Mouse (Mus musculus) neural tube, embryonic 12.5 days (tissue): Measurements from ENCODE around the gene Tbc1d16. TPM values are rescaled to one million over a fixed set of nuclear protein-coding genes. Genes with fewer than 3 reads are reported as not detected.
"Not testable (repeated sequence)": the region's sequence is repeated elsewhere in the genome, so short reads cannot be mapped to it uniquely, and the experiment has no call there.

Experiments used
- ATAC-seq: fragments of 200-750 bp; cut with Nextera tagmentation; 2 replicates; pipeline ENCODE4 v1.8.0; 2017; ENCODE audit warnings: low read depth, mild to moderate bottlenecking, moderate TSS enrichment, moderate library complexity; ENCODE audit not compliant: low FRiP score
- H3K27ac ChIP-seq: fragments of 300-500 bp; sonication (generic); 2 replicates; pipeline ENCODE4 v1.5.1; 2016
- H3K27me3 ChIP-seq: fragments of 300-500 bp; sonication (generic); replicated peaks from 2 replicates; pipeline ENCODE4 v1.6.1; 2016; ENCODE audit warnings: mild to moderate bottlenecking
- H3K36me3 ChIP-seq: fragments of 300-500 bp; sonication (generic); 2 replicates; pipeline ENCODE4 v1.6.1; 2016; ENCODE audit warnings: mild to moderate bottlenecking
- H3K4me1 ChIP-seq: fragments of 300-500 bp; sonication (generic); 2 replicates; pipeline ENCODE4 v1.6.1; 2016
- H3K4me2 ChIP-seq: fragments of 300-500 bp; sonication (generic); replicated peaks from 2 replicates; pipeline ENCODE4 v1.6.1; 2016; ENCODE audit warnings: mild to moderate bottlenecking
- H3K4me3 ChIP-seq: fragments of 300-500 bp; sonication (generic); 2 replicates; pipeline ENCODE4 v1.5.1; 2016
- H3K9ac ChIP-seq: fragments of 300-500 bp; sonication (generic); 2 replicates; pipeline ENCODE4 v1.6.1; 2016; ENCODE audit warnings: mild to moderate bottlenecking
- H3K9me3 ChIP-seq: fragments of 300-500 bp; sonication (generic); 2 replicates; pipeline ENCODE4 v1.6.1; 2016; ENCODE audit warnings: mild to moderate bottlenecking
- WGBS: fragments of 180-500 bp; shearing (Covaris S2); methylation state at CpG from one replicate; pipeline ENCODE4 v1.1.7; 2016; 5-methylcytosine and 5-hydroxymethylcytosine counted together
- polyA plus RNA-seq: library from polyadenylated mRNA; unstranded; fragments of >200 nt; fragmentation: Nextera tagmentation; extraction: Ambion mirVana; gene quantifications from 2 replicates; pipeline ENCODE4 v1.2.1, GENCODE M21; 2016

Tbc1d16 gene
- polyA plus RNA-seq, 1 experiment from 2014 or later = 26.0 TPM

GRCm38 (mm10) chr11:119256557-119256956 is 28.3 kb upstream of the Tbc1d16 start:
- peaks cover 19% of the 10 kb centered on the region for H3K4me1 ChIP-seq
- not testable (repeated sequence) for H3K9me3 ChIP-seq, H3K36me3 ChIP-seq, H3K4me3 ChIP-seq, H3K27me3 ChIP-seq, H3K27ac ChIP-seq, ATAC-seq, H3K9ac ChIP-seq, H3K4me2 ChIP-seq
- 72% methylated on average over 5 of the region's 5 CpGs for WGBS

GRCm38 (mm10) chr11:119252854-119253541 is 24.7 kb upstream of the Tbc1d16 start:
- Histone ChIP-seq H3K9ac (0 out of 2 replicates have a peak overlapping the region, but pooled peaks have one; percentile 44), H3K36me3 (peaks cover 3% of the 10 kb centered on the region; the same call in 1 of the 2 replicates), H3K4me3 (no peak overlapping the region), H3K4me1 (peaks cover 25% of the 10 kb centered on the region), H3K27me3 (no peaks in the 10 kb centered on the region), H3K4me2 (peak overlapping the region; percentile 54), H3K9me3 (no peaks in the 10 kb centered on the region), H3K27ac (no peak overlapping the region)
- ATAC-seq = peak; percentile 66; the same call in 1 of the 2 replicates
- WGBS = 5% methylated on average over 22 of the region's 22 CpGs

- Histone ChIP-seq H3K4me1 (peaks cover 25% of the 10 kb centered on the region), H3K27me3 (no peaks in the 10 kb centered on the region), H3K4me2 (no peak overlapping the region), H3K4me3 (no peak overlapping the region), H3K36me3 (no peaks in the 10 kb centered on the region), H3K9me3 (no peaks in the 10 kb centered on the region), H3K27ac (no peak overlapping the region), H3K9ac (no peak overlapping the region)
- WGBS = 53% methylated on average over 17 of the region's 17 CpGs
- no peak for ATAC-seq
These were observed 22.7 kb upstream of the Tbc1d16 start for GRCm38 (mm10) chr11:119250998-119251397.

DNA sequence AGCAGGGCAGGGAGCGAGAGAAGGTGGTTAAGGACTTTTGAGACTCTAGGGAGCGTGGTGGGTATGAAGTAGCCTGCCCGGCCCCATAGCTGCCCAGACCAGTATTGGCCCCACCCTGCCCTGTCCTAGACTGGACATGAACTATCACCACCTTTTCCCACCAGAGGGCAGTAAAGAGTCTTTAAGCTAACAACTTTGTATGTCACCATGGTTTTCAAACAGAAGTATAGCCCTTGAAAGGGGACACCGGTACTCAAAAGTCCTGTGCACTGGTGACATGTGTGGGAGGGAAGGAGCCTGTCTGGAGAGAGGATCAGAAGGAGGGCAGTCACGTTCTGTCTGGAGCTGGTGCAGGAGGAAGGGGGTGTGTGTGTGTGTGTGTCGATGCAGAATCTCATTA is 20.7 kb upstream of the Tbc1d16 start:
- peaks cover 5% of the 10 kb centered on the region; the same call in 1 of the 2 replicates for H3K36me3 ChIP-seq
- H3K27ac ChIP-seq = no peak overlapping the region
- peaks cover 25% of the 10 kb centered on the region for H3K4me1 ChIP-seq
- H3K4me3 ChIP-seq = no peak overlapping the region
- WGBS = 35% methylated on average over 6 of the region's 6 CpGs
- H3K27me3 ChIP-seq = no peaks in the 10 kb centered on the region
- no peak overlapping the region for H3K4me2 ChIP-seq
- H3K9me3 ChIP-seq = no peaks in the 10 kb centered on the region
- no peak overlapping the region for H3K9ac ChIP-seq
- peak; percentile 36; the same call in 1 of the 2 replicates for ATAC-seq

GRCm38 (mm10) chr11:119245543-119245942 is 17.2 kb upstream of the Tbc1d16 start:
- not testable (repeated sequence) for H3K27ac ChIP-seq, ATAC-seq, H3K4me1 ChIP-seq, H3K9me3 ChIP-seq, H3K27me3 ChIP-seq, H3K4me3 ChIP-seq, H3K4me2 ChIP-seq, H3K9ac ChIP-seq
- 94% methylated on average over 6 of the region's 6 CpGs for WGBS
- H3K36me3 ChIP-seq = peaks cover 24% of the 10 kb centered on the region; the same call in 1 of the 2 replicates

DNA sequence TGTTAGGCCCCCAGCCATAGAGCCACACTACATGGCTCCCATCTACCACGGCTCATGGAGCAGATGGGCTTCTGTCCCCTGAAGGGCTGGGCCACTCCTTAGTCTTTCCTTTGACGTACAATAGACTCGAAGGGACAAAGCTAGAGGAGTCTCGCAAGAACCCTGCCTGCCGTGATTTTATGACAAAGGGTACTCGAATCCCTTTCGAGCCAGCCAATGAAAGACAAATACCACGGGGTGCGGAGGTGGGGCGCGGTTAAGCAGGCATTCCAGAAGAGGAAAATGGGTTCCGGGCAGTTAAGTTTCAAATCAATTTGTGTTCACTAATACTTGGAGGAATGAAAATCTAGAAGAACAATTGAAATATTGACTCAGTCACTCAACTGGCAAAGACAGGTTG is 11.2 kb upstream of the Tbc1d16 start:
- no peak overlapping the region for H3K4me2 ChIP-seq
- 78% methylated on average over 12 of the region's 12 CpGs for WGBS
- no peaks in the 10 kb centered on the region for H3K27me3 ChIP-seq
- H3K9me3 ChIP-seq = no peaks in the 10 kb centered on the region; the same call in 1 of the 2 replicates
- peaks cover 45% of the 10 kb centered on the region for H3K36me3 ChIP-seq
- peaks cover 14% of the 10 kb centered on the region; the same call in 1 of the 2 replicates for H3K4me1 ChIP-seq
- no peak for ATAC-seq
- no peak overlapping the region for H3K4me3 ChIP-seq
- H3K9ac ChIP-seq = no peak overlapping the region
- H3K27ac ChIP-seq = peak overlapping the region; percentile 8; the same call in 1 of the 2 replicates

- no peaks in the 10 kb centered on the region; the same call in 1 of the 2 replicates for H3K9me3 ChIP-seq
- H3K9ac ChIP-seq = no peak overlapping the region
- 22% methylated on average over 11 of the region's 11 CpGs for WGBS
- H3K4me1 ChIP-seq = peaks cover 14% of the 10 kb centered on the region; the same call in 1 of the 2 replicates
- no peak overlapping the region for H3K4me3 ChIP-seq
- H3K27me3 ChIP-seq = no peaks in the 10 kb centered on the region
- ATAC-seq = peak; percentile 55
- peak overlapping the region; percentile 53 for H3K4me2 ChIP-seq
- H3K36me3 ChIP-seq = peaks cover 41% of the 10 kb centered on the region
- H3K27ac ChIP-seq = no peak overlapping the region
These were observed 10.0 kb upstream of the Tbc1d16 start for GRCm38 (mm10) chr11:119238305-119238721.

DNA sequence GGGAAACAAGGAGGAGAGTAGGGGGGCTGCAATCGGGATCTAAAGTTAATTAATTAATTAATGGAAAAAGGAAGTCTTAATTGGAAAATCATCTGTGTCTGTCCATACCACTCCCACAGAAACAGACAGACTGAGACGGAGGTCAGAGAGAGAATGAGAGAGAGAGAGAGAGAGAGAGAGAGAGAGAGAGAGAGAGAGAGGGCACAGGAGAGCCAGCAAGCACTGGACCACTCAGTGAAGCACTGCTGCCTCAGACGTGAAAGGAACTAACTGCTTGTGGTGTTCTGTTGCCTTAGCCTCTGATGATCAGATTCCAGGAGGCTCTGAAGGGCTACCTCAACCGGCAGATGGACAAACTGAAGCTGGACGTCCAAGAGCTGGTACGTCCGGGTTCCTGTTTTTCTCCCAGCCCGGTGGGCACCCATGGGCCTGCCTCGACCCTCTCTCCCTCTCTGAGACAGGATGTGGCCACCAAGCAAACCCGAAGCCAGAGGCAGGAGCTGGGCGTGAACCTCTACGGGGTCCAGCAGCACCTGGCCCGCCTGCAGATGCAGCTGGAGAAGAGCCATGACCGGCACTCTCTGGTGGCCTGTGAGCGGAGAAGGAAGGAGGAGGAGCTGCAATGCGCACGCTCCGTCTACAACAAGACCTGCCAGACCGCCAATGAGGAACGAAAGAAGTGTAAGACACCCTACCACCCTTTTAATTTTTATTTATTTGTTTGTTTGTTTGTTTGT is 9.4 kb upstream of the Tbc1d16 start:
- 0 out of 2 replicates have a peak, but pooled peaks have one; percentile 38 for ATAC-seq
- Histone ChIP-seq H3K9me3 (no peaks in the 10 kb centered on the region; the same call in 1 of the 2 replicates), H3K9ac (0 out of 2 replicates have a peak overlapping the region, but pooled peaks have one; percentile 33), H3K27ac (no peak overlapping the region), H3K36me3 (peaks cover 35% of the 10 kb centered on the region), H3K4me1 (peaks cover 14% of the 10 kb centered on the region; the same call in 1 of the 2 replicates), H3K4me3 (no peak overlapping the region), H3K4me2 (peak overlapping the region; percentile 53), H3K27me3 (no peaks in the 10 kb centered on the region)
- WGBS = 39% methylated on average over 20 of the region's 20 CpGs

DNA sequence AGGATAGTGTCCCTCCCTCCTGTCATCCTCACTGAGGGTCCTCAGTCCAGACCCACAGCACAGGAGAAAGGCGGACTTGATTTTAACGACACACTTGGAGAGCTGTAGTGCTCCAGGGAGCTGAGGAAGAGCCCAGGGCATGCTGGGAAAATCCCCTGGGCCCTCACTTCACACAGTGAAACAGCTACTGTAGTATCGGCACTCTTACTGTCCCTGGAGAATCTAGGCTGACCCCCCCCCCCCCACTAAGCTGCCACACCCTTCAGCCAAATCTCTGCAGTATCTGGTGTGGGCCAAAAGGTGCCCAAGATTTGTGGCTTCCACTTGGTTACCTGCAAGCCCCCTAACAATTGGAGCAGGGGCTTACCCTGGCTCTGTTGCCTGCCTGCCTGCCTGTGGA is 8.7 kb upstream of the Tbc1d16 start:
- H3K36me3 ChIP-seq = peaks cover 32% of the 10 kb centered on the region
- no peaks in the 10 kb centered on the region for H3K27me3 ChIP-seq
- H3K4me3 ChIP-seq = no peak overlapping the region
- no peaks in the 10 kb centered on the region; the same call in 1 of the 2 replicates for H3K9me3 ChIP-seq
- 50% methylated on average over 3 of the region's 3 CpGs for WGBS
- H3K4me1 ChIP-seq = peaks cover 14% of the 10 kb centered on the region; the same call in 1 of the 2 replicates
- no peak overlapping the region for H3K27ac ChIP-seq
- H3K4me2 ChIP-seq = no peak overlapping the region
- no peak for ATAC-seq
- no peak overlapping the region for H3K9ac ChIP-seq

DNA sequence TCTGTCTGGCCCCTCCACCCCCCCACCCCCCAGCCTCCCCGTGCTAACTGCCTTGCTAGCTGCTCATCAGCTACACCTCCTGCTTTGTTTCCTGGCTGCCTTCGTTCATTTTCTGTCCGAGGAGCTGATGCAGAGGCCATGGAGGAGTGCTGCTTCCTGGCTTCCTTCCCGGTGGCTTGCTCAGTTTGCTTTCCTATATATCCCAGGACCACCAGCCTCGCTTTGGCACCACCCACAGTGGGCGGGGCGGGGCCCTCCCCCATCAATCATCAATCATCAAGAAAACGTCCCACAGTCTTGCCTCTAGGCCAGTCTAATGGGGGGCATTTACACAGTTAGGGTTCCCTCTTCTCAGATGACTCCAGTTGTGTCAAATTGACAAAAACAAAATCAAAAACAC is 8.1 kb upstream of the Tbc1d16 start:
- 33% methylated on average over 8 of the region's 8 CpGs for WGBS
- ATAC-seq = no peak
- H3K4me3 ChIP-seq = no peak overlapping the region
- no peak overlapping the region for H3K27ac ChIP-seq
- H3K27me3 ChIP-seq = no peaks in the 10 kb centered on the region
- no peak overlapping the region for H3K4me2 ChIP-seq
- no peaks in the 10 kb centered on the region; the same call in 1 of the 2 replicates for H3K9me3 ChIP-seq
- no peak overlapping the region for H3K9ac ChIP-seq
- H3K36me3 ChIP-seq = peaks cover 34% of the 10 kb centered on the region
- H3K4me1 ChIP-seq = peaks cover 14% of the 10 kb centered on the region; the same call in 1 of the 2 replicates

- no peak for ATAC-seq
- no peak overlapping the region for H3K27ac ChIP-seq
- no peaks in the 10 kb centered on the region for H3K27me3 ChIP-seq
- peaks cover 17% of the 10 kb centered on the region for H3K4me1 ChIP-seq
- no peak overlapping the region for H3K9ac ChIP-seq
- H3K9me3 ChIP-seq = no peaks in the 10 kb centered on the region; the same call in 1 of the 2 replicates
- WGBS = 82% methylated on average over 4 of the region's 4 CpGs
- H3K4me2 ChIP-seq = no peak overlapping the region
- no peak overlapping the region for H3K4me3 ChIP-seq
- H3K36me3 ChIP-seq = peaks cover 34% of the 10 kb centered on the region
These were observed 7.3 kb upstream of the Tbc1d16 start for GRCm38 (mm10) chr11:119235596-119235995.

DNA sequence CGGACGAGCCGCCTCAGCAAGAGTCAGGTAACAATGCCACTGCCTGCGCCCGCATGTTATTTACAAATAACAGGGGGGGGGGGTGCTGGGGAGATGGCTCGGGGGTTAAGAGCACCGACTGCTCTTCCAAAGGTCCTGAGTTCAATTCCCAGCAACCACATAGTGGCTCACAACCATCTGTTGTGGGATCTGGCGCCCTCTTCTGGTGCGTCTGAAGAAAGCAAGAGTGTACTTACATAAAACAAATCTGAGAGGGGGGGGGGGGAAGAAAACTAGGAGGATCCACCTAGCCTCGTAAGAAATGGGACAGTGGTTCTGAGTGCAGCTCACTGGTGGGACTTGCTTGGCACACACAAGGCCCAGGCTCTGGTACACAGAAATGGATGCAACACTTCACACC is 6.5 kb upstream of the Tbc1d16 start:
- H3K4me3 ChIP-seq = no peak overlapping the region
- peaks cover 25% of the 10 kb centered on the region for H3K4me1 ChIP-seq
- no peaks in the 10 kb centered on the region for H3K27me3 ChIP-seq
- H3K4me2 ChIP-seq = no peak overlapping the region
- H3K9ac ChIP-seq = no peak overlapping the region
- H3K27ac ChIP-seq = no peak overlapping the region
- H3K9me3 ChIP-seq = no peaks in the 10 kb centered on the region; the same call in 1 of the 2 replicates
- WGBS = 94% methylated on average over 10 of the region's 10 CpGs
- ATAC-seq = no peak
- peaks cover 26% of the 10 kb centered on the region for H3K36me3 ChIP-seq
